Mouse (Mus musculus) heart, embryonic 10.5 days (tissue): ENCODE measurements around the gene Zfp688. TPM values are rescaled to one million over a fixed set of nuclear protein-coding genes. Genes with fewer than 3 reads are reported as not detected.

Experiments
- DNase-seq: peaks from one replicate; pipeline ENCODE4 v3.0.0-alpha.2; 2017; ENCODE audit warnings: low spot score
- H3K27ac ChIP-seq: fragments of 300-500 bp; sonication (generic); 2 replicates; pipeline ENCODE4 v1.5.1; 2016; ENCODE audit warnings: mild to moderate bottlenecking
- H3K27me3 ChIP-seq: fragments of 300-500 bp; sonication (generic); 2 replicates; pipeline ENCODE4 v1.6.1; 2016; ENCODE audit warnings: mild to moderate bottlenecking; ENCODE audit not compliant: poor library complexity, insufficient read depth, severe bottlenecking
- H3K36me3 ChIP-seq: fragments of 300-500 bp; sonication (generic); 2 replicates; pipeline ENCODE4 v1.6.1; 2016; ENCODE audit warnings: mild to moderate bottlenecking, moderate library complexity
- H3K4me1 ChIP-seq: fragments of 300-500 bp; sonication (generic); 2 replicates; pipeline ENCODE4 v1.6.1; 2016; ENCODE audit warnings: mild to moderate bottlenecking
- H3K4me3 ChIP-seq: fragments of 300-500 bp; sonication (generic); 2 replicates; pipeline ENCODE4 v1.5.1; 2016; ENCODE audit warnings: mild to moderate bottlenecking, moderate library complexity
- H3K9me3 ChIP-seq: fragments of 300-500 bp; sonication (generic); 2 replicates; pipeline ENCODE4 v1.6.1; 2016; ENCODE audit warnings: mild to moderate bottlenecking, moderate library complexity
- WGBS: fragments of 180-500 bp; shearing (Covaris S2); methylation state at CpG from one replicate; pipeline ENCODE4 v1.1.7; 2016; 5-methylcytosine and 5-hydroxymethylcytosine counted together
- polyA plus RNA-seq: library from polyadenylated mRNA; unstranded; fragments of >200 nt; fragmentation: Nextera tagmentation; extraction: Ambion mirVana; gene quantifications from 2 replicates; pipeline ENCODE4 v1.2.1, GENCODE M21; 2016

Gene Zfp688
- polyA plus RNA-seq, 1 experiment from 2014 or later = 26.8 TPM

- WGBS = 65% methylated on average over 2 of the region's 2 CpGs
- 0 out of 2 replicates have a peak, but pooled peaks cover 3% of the 10 kb centered on the region for H3K4me1 ChIP-seq
- H3K4me3 ChIP-seq = no peak overlapping the region
- H3K27ac ChIP-seq = no peak overlapping the region
- no peaks in the 10 kb centered on the region for H3K9me3 ChIP-seq
- no peak for DNase-seq
- no peaks in the 10 kb centered on the region for H3K27me3 ChIP-seq
- peaks cover 24% of the 10 kb centered on the region for H3K36me3 ChIP-seq
Observed at GRCm38 (mm10) chr7:127371213-127371612, 50.7 kb downstream of the Zfp688 start.

Other genes starting within 250 kb of the Zfp688 start
- 49.1 and 61.0 TPM in 2 replicates for gene Cd2bp2, start 226.0 kb downstream of the Zfp688 start, polyA plus RNA-seq
- 26.4 and 28.3 TPM in 2 replicates for gene Tbc1d10b, start 213.6 kb downstream of the Zfp688 start, polyA plus RNA-seq
- 40.4 and 51.1 TPM in 2 replicates for gene Mylpf, start 213.2 kb downstream of the Zfp688 start, polyA plus RNA-seq
- gene Zfp553, start 189.0 kb downstream of the Zfp688 start, polyA plus RNA-seq = 30.5 and 42.9 TPM in 2 replicates
- 21.2 and 25.4 TPM in 2 replicates for gene Sept1, start 188.9 kb downstream of the Zfp688 start, polyA plus RNA-seq
- 41.3 and 44.6 TPM in 2 replicates for gene Zfp771, start 177.8 kb downstream of the Zfp688 start, polyA plus RNA-seq
- 222 and 262 TPM in 2 replicates for gene Dctpp1, start 161.4 kb downstream of the Zfp688 start, polyA plus RNA-seq
- 79.9 and 88.3 TPM in 2 replicates for gene Sephs2, start 148.0 kb downstream of the Zfp688 start, polyA plus RNA-seq
- 0.72 and 0.92 TPM in 2 replicates for gene Itgal, start 125.8 kb downstream of the Zfp688 start, polyA plus RNA-seq
- gene Zfp768, start 76.5 kb downstream of the Zfp688 start, polyA plus RNA-seq = 18.7 and 19.0 TPM in 2 replicates
- 5.3 and 6.7 TPM in 2 replicates for gene Zfp747, start 46.0 kb downstream of the Zfp688 start, polyA plus RNA-seq
- gene 9130019O22Rik, start 34.9 kb downstream of the Zfp688 start, polyA plus RNA-seq = 4.6 and 4.8 TPM in 2 replicates
- gene E430018J23Rik, start 28.4 kb downstream of the Zfp688 start, polyA plus RNA-seq = 3.8 and 5.5 TPM in 2 replicates
- gene Zfp764, start 15.2 kb downstream of the Zfp688 start, polyA plus RNA-seq = 5.1 and 6.6 TPM in 2 replicates
- 6.6 and 7.0 TPM in 2 replicates for gene Zfp689, start 27.1 kb upstream of the Zfp688 start, polyA plus RNA-seq
- gene Prr14, start 37.5 kb upstream of the Zfp688 start, polyA plus RNA-seq = 35.6 and 42.2 TPM in 2 replicates
- gene Fbrs, start 57.1 kb upstream of the Zfp688 start, polyA plus RNA-seq = 6.4 and 13.0 TPM in 2 replicates
- 47.4 and 56.4 TPM in 2 replicates for gene Srcap, start 89.9 kb upstream of the Zfp688 start, polyA plus RNA-seq
- gene Gm42715, start 97.5 kb upstream of the Zfp688 start, polyA plus RNA-seq = 9.4 and 10.0 TPM in 2 replicates
- 4.7 and 5.2 TPM in 2 replicates for gene Tmem265, start 139.3 kb upstream of the Zfp688 start, polyA plus RNA-seq
- gene Phkg2, start 151.3 kb upstream of the Zfp688 start, polyA plus RNA-seq = 44.2 and 46.6 TPM in 2 replicates
- 9.5 and 10.2 TPM in 2 replicates for gene Ccdc189, start 166.5 kb upstream of the Zfp688 start, polyA plus RNA-seq
- gene Rnf40, start 166.7 kb upstream of the Zfp688 start, polyA plus RNA-seq = 37.5 and 46.3 TPM in 2 replicates
- 13.0 and 13.8 TPM in 2 replicates for gene Zfp629, start 193.7 kb upstream of the Zfp688 start, polyA plus RNA-seq